Mouse (Mus musculus) G1E (cell line): ENCODE data around the gene Cstb.

ENCODE experiments used
- CTCF ChIP-seq: IDR thresholded peaks from 2 replicates; pipeline ENCODE4 v1.5.1; 2012; ENCODE audit warnings: low read depth, low read length, inconsistent platforms, mixed read lengths
- GATA1 ChIP-seq: IDR thresholded peaks from 2 replicates; pipeline ENCODE4 v1.6.1; 2012; ENCODE audit warnings: borderline replicate concordance, low read length, inconsistent platforms, mixed read lengths
- GATA2 ChIP-seq: IDR thresholded peaks from 2 replicates; pipeline ENCODE4 v1.6.1; 2012; ENCODE audit warnings: low read depth, low read length, inconsistent platforms, borderline replicate concordance
- POLR2AphosphoS5 ChIP-seq: IDR thresholded peaks from 2 replicates; pipeline ENCODE4 v1.6.1; 2012; ENCODE audit warnings: low read depth, low read length, inconsistent platforms; ENCODE audit not compliant: insufficient replicate concordance
- TAL1 ChIP-seq: conservative IDR thresholded peaks from 2 replicates; pipeline ENCODE4 v1.6.1; 2012; ENCODE audit warnings: low read depth, low read length, inconsistent platforms, mixed read lengths

DNA sequence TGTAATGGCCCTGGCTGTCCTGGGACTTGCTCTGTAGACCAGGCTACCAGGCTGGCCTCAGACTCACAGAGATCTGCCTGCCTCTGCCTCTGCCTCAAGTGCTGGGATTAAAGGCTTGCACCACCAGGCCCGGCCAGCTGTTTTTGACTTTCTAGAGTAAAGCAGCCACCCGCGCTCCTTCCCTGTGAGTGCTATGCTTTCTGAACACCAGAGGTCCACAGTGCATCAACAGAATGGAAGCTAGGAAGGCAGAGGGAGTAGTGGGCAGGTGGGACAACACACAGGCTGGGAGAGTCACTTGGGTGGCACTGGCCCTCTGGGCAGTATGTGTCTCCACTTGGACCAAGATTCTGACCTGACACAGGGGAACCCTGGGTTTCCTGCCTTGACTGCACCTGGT, 30.1 kb upstream of the Cstb start:
- TF ChIP-seq POLR2AphosphoS5 (no peak), CTCF (no peak), TAL1 (no peak), GATA1 (no peak), GATA2 (no peak)
